Mouse (Mus musculus) retina, adult 2 months (tissue): Measurements from ENCODE around the gene Jph2.

Source experiments
- DNase-seq: peaks from one replicate; pipeline ENCODE4 v3.0.0-alpha.2; 2012; ENCODE audit warnings: low read depth, low spot score

Gene Jph2

DNA sequence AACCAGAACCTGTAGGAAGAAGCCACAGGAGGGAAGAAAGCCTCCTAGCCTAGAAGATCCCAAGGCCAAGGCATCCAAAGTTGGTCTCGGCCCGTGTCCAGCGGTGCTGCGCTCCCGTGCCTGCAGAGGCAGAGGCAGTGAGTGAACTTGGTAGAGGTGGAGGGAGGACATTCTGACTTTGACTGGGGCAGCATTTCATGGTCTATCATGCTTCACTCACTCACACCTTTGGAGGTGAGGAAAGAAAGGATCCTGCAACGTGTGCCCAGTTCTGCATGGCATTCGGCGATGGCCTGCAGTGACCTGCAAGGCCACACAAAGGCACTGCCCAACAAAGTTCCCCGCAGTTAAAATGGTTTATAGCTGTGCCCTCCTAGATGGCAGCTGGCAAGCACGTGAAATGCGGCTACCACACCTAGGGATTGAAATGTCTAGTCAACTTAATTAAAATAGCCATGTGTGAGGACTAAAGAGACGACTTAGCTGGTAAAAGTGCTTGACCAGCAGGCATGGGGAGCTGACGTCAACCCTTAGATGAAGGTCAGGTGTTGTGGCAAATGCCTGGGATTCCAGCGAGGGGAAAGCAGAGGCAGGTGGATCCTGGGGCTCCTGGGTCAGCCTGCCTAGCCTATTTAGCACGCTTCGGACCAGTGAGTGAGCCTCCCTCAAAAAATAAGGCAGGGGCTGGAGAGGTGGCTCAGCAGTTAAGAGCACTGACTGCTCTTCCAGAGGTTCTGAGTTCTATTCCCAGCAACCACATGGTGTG lies 36.8 kb downstream of the Jph2 start:
- no peak for DNase-seq

DNA sequence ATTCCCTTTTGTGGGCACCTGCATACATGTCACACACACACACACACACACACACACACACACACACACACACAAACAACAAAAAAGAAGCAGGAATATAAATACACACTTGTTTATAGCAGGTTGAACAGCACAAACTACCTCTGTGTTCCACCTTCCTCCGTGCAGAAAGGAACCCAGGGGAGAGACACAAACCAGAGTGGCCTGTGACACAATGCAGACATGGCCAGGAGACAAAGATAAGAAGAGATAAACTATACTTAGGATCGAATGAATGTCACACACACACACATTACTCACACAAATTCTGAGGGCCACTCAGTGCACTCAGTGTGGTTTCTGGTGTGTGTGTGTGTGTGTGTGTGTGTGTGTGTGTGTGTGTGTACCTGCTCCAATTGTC lies 38.5 kb downstream of the Jph2 start:
- no peak for DNase-seq

DNA sequence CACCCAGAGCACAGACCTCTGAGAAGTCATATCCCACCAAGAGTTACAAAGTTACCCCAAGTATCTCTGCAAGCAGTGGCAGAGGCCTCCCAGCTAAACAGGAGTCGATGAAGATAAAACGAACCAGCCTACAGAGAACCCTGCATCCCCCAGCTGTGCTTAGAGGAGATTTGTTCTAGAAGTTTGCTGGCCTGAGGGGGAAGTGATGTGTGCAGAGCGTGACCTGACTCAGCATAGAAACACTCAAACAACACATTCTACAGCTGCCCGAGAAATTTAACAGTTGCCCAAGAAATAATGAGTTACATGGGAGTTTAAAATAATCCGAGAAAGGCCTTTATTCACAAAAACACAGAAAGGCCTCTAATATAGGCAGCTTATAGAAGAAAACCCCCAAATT lies 39.1 kb downstream of the Jph2 start:
- no peak for DNase-seq

DNA sequence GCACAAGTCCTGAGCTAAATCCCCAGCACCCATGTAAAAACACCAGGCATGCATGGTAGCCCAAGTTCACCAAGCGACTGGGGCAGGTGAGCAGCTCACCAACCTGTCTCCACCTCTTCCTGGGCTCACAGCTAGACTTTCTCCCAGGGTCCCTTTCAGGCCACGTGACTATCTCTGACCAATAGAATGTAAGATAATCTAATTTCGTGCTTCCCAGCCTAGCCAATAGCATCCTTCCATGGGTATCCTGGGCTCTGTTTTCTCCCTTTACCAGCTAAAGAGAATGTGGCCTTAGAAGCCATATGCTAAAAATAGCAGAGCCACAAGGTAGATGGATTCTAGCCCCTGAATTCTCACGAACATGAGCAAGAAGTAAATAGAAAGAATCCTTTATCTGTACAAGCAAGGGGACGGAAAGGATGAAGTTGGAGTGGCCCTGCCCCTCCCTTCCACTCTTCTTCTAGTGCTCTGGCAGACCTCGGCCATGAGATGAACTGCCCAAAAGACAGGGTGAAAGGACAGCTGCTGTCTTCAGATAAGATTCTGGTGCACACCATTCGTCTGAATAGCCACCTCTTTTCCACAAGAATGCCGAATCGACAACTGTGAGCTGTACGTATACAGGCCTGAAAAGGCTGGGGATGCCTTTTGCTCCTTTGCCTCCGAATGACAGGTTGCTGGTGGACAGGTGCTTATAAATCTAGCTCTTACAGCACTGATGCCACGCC lies 41.5 kb downstream of the Jph2 start:
- DNase-seq, result no peak

DNA sequence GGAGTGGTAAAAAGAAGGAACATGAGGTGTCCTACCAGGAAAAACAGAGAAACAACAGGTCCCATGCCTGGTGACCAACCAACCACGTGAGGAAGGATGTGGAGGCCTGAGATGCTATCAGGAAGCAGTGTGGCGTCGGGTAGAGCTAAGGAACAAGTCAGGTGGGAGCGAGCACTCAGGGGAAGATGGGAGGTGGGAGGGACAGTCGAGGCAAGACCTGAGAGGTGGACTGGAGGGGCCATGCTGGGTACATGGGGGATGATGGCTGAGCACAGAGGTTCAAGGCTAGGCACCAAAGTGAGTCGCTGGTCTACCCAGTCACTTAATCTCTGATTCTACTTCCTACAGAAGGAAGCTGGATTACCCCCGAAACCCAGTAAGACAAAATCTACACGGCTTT lies 42.1 kb downstream of the Jph2 start:
- DNase-seq, result no peak

DNA sequence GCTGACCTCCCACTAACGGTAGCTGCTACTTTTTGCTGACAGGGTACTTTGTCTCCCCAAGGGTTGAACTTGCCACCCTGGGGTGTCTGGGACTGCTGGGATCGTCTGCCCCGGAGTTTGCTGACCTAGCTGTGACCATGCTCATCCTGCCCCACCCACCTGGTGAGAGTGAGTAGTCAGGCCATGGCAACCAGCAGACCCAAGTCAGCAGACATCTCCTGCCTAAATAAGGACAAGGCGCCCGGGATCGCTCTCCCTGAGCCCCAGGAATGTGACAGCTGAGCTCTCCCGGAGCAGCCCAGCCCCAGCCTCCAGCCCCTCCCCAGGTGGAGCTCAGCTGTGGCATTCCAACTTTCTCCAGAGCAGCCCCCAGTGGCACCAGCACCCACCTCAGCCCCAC lies 44.1 kb downstream of the Jph2 start:
- no peak for DNase-seq

DNA sequence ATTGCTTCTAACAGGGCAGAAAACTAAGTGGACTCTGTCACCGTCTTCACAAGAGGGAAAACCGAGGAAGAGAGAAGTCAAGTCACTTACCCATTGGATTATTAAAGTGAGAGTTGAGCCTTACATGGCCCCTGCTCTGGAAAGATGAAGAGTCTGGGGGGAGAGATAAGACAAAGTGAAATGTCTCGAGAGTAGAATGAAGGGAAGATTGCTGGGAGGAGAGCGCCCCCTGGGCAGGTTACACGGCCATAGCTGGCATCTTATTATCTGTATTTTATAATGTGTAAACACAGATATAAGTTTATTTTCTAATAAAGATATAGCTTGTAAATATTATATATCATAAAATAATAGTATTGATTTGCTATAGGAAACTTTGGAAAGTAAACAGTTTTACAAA lies 47.4 kb downstream of the Jph2 start:
- DNase-seq, result no peak

DNA sequence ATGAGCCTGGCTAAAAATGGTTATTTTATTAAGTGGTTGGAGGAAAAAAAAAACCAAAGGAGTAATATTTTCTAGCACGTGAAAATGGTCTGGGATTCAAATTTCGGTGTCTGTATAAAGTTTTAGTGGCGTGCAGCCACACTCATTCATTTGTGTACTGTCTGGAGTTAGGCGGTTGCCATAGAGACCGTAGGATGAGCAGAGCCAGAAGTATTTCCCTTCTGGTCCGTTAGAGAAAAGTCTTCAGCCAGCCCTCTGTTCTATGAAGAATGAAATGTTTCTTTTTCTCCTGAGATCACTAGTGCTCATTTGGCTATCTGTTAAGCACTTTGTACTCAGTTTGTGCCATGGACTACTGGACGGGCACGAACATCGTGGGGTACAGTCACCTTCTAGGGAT lies 48.4 kb downstream of the Jph2 start:
- no peak for DNase-seq

DNA sequence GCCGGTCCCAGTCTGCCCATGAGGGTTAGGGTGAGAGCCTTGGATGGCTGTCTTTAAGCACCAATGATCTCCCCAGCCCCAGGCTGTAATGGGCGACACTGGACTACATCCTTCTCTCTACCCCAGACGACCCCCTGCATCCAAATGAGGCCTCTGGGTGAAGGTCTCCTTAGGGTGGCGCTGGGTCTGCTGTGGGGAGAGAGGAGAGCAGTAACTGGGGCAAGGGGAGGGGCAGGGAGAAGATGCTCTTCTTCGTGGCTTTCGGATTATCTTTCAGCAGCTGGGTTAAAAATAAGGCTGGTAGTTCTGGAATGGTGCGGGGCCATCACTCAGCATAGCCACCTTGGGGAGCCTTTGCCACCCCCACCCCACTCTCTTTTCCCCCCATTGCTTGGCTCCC lies 49.1 kb downstream of the Jph2 start:
- no peak for DNase-seq

DNA sequence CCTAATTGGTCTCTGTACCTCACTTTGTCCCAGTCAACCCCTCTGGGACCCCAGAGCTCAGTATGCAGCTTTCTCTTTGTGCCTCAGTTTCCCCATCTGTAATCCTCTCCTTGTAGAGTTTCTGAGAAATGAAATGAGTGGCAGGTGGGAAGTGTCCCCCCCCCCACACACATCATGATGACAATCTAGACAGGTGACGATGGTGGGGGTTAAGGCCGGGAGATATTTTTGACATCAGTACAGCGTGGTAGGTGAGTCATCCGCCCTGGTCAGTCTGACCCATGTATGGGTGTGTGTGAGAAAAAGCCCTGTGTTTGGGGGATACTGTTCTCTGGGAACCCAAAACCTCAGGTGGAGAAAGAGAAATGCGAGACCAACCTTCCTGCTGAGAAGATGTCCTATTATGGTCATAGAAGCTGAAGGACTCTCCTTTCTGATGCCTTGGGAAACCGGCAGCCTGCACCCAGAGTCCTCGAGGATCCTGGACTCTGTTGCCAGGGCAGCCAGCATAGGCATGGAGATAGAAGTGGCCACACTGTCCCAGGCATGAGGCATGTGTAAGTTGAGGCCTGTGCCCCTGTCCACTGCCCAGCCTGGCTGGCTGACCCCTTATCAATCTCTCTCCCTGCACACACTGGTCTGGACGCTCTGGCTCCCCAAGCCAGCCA lies 50.1 kb downstream of the Jph2 start:
- DNase-seq, result no peak

DNA sequence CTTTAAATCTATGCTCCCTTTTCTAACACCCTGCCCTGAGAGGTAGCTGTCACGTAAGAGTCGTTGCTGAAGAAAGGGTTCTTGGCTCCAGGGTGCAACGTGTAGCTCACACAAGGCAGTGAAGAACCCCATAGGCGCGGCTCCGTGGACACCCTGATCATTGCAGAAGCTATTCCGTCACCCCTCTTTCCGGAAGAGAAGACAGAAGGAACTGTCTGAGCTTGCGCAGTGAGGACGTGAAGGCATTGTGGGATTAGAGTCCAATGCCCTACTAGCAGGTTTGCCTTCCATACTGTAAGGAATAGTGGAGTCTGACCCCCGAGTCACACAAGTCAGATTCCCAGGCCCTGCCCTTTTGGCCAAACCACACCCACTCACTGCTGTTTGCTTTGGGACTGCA lies 51.3 kb downstream of the Jph2 start:
- no peak for DNase-seq

DNA sequence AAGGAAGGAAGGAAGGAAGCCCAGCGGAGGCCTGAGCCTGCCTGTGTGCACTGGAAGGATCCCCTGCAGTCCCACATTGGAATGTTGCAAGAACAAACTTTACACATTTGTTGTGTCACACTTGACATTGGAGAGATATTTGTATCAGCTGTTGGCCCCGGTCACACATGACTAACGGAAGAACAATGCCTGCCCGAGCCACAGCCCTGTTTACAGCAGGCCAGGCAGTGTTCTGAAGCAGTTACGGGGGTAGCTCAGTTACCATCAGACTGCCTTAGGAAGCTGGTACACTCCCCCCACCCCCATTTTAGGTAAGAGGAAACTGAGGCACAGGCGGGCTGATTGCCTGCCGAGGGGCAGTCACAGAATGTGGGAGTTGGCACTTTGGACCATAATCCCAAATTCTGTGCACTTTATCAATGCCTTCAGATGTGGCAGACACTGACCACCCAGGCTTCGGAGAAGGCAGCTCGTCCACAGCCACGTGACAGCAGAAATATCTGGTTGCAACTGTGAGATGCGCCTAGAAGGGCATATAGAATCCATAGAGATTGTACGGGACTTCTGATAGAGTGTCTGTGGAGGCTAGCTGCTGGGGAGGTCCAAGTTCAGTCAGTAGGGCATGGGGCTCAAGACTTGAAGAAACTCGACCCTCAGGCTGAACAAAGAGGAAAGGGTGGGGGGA lies 52.7 kb downstream of the Jph2 start:
- no peak for DNase-seq

DNA sequence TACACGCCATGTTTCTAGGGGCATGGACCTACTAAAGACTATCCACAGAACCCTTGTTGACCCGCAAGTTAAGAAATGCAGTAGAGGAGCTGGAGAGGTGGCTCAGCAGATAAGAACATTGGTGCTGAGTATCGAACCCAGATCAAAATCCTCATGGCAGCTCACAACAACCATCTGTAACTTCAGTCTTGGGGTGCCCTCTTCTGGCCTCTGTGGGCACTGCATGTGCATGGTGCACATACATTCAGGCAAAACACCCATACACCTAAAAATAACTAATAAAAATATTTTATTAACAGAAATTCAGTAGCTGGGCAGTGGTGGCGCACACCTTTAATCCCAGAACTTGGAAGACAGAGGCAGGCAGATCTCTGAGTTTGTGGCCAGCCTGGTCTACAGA lies 54.1 kb downstream of the Jph2 start:
- DNase-seq, result no peak

DNA sequence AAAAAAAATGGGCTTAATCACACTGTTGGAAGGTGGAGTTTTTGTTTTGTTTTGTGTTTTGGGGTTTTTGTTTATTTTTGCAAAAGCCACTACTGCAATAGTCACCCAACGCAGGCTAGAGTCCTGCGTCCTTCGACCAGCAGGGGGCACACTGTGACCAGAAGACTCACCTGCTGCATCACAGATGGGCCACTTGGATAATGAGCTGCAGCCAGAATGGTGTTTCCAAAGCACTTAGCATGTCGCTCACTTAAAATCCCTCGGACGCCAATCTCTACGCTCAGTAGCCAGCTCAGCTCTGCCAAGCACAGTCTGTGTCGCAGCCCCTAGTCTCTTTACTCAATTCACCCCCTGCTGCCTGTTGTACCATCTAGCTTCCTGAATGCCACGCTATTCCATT lies 57.5 kb downstream of the Jph2 start:
- peak; percentile 57 for DNase-seq

DNA sequence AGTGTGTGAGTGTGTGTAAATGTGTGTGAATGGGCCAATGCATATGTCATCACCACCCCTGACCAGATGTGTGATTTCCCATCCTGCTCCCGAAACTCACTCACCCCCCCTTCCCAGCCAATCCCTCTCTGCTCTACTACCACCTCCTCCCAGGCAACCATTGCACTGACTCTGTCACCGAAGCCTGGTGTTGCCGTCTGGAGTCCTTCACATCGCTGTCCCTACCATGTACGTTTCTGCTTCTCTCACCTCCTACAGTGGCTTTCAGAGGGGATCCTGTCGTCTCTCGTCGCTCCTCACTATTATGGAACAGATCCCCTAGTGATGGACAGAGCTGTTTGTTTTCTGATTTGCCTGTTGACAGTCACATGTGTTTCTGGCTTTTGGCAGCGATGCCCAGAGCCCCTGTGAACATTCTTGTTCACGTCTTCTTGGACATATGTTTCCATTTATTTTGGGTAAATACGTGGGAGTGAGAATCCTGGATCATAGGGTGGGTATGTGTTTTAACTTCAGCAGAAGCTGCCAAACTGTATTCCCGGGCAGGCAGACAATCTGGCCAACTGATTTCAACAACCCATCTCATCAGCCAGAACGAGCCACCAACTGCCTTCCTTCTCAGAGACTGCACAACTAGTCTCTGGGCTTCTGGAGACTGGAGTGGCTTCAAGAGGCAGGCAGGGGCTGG lies 65.3 kb downstream of the Jph2 start:
- no peak for DNase-seq

DNA sequence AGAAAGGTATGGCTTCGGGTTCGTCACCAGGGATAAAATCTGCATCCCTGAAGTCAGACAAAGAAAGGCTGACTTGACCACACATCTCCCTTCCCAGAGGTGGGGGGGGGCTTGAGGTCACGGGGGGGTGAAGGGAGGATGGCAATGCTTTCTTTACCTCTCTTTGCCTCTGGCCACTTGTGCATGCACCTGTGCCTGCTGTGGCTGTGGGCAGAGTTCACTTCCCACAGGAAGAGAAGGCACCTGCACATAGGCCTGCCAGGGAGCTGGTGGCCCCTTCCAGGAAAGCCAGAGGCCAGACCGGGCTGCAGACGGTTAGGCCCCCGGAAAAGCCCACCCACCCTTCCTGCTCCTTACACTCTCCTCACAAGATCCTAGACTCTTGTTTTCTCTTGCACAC lies 66.4 kb downstream of the Jph2 start:
- no peak for DNase-seq

DNA sequence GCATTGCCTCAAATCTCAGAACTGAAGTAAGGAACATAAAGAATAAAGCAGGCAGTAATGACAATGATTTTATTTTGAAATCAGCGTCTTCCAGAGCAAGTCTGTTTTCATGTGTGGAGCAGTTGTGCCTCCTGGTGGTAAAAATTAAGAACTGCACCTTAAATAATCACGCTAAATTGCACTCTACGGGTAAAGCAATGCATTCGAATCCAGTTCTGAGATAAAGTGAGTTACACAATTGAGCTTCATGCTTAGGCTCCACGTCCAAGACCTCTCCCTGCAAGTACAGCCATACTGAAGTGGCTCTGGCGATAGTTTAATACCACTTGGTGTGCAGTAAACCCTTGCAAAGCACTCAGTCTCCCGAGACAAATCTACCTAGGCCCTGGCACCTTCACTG lies 67.1 kb downstream of the Jph2 start:
- peak; percentile 23 for DNase-seq

DNA sequence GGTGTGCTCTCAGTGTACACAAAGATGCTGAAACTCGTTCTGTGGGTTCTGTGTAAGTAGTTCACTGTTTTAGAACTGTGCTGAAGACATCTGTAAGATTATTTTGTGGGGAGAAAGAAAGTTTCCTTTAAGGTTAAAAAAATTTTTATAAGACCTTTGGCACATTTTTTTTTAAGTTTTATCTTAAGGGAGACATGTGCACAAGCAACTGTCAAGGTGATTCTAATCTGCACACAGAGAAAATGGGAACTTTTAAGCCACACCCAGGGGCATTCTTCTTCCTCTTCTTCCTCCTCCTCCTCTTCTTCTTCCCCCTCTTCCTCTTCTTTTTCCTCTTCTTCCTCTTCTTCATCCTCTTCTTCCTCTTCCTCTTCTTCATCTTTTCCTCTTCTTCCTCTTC lies 74.6 kb downstream of the Jph2 start:
- no peak for DNase-seq

DNA sequence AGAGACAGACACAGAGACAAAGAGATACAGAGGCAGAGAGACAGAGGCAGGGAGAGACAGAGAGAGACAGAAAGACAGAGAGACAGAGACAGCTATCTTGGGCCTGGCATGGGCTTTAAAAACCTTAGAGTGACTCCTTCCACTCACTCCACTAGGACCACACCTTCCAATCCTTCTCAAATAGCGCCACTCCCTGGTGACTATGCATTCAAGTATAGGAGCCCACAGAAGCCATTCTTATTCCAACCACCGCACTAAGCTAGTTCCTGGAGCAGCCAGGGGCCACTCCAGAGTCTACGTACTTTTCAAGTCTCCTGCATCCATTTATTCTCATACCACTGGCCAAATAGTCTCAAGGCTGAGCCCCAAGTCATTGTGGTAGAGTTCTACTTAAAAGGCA lies 79.0 kb downstream of the Jph2 start:
- no peak for DNase-seq

DNA sequence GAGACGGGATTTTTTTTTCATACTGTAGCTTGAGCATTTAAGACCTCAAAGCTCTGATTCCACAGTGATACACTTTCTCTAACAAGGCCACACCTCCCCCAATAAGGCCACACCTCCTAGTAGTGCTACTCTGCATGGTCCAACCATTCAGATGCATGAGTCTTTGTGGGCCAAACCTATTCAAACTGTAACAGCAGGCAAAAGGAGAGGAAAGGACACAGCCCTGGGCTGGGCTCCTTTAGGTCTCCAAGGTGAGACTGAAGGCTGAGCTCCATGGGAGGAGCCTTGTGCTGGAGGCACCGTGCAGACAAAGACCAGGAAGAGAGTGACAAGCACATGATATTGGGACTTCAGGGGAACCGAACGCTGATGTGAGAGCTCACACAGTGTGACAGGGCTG lies 80.5 kb downstream of the Jph2 start:
- no peak for DNase-seq

DNA sequence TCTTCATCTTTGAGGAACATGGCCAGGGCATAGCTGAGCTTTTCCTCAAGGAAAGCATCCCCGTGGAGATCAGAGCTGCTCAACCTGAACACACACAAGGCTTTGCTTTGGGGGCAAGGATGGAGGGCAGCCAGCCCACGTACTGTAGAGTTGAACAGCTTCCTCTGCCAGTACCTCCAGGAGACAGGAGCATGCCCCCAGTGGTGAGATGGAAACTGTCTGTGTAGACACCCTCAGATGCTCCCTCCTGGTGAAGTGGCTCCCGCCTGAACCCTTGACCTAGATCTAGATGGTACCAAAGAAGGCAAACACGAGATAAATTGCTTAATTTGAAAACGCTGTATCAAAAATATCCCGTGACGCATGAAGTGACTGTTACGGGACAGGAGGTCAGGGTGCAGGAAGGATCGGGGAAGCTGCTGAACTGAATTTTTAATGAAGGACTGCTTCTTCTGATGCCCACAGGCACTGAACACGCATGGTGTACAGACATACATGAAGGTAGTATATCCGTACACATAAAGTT lies 87.6 kb downstream of the Jph2 start:
- no peak for DNase-seq

DNA sequence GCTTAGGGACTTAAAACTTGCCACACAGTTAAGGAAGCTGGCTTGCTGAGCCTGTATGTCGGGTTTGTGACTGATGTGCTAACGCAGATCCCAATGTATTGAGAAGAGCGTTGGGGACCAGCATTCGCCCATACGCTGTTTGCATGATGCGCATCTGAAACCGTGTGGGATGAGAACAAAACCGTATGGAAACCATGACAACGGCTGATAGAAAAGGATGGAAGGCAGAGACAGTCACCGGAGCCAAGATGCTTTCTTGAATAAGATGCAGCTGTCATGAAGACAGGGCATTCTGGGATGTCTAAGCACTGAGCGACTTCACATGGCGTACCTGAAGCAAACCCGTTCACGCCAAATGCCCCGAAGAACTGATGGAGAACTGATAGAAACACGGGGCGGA lies 88.4 kb downstream of the Jph2 start:
- DNase-seq, result no peak
